Mouse (Mus musculus) layer of hippocampus, adult 11-12 months (tissue): ENCODE results near the gene Creb5.
"Not testable (repeated sequence)": the region's sequence is repeated elsewhere in the genome, so short reads cannot be mapped to it uniquely, and the experiment has no call there.

Experiments
- DNase-seq: peaks from one replicate; pipeline ENCODE4 v3.0.0; 2022; ENCODE audit warnings: low spot score

Gene Creb5

DNA sequence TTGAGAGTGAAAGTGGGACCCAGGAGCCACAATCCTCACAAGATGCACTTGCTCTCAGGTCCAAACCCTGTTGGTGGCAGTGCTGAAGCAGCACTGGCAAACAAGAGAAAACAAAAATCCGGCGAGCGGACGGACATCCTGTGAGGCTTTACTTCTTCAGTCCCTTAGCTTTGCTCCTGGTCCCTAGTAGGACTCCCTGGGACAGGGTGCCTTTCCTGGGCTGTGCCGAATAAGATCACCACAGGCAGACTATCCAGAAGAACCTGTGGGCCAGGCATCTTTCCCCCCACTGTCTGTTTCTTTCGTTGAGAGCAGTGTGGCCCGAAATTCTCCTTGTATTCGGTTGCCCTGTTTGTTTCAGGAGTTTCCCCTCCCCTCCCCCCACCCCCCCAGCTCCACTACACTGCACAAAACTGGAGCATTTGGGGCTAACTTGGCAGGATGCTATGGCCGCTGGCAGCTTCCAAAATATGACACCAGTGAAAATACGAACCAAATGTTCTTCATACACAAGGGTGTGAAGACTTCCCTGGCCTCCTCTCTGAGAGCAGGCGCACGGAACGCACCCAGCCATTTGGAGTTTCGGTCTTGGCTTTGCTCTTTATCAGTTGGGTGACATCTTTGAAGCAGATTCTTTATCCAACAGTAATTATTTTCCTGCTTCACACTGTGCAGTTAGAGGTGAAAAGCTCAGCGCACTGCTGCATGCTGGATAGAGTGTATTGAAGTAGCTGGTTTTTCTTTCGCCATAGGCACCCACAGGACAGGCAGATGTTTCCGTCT is 32.7 kb downstream of the Creb5 start:
- peak; percentile 11 for DNase-seq

DNA sequence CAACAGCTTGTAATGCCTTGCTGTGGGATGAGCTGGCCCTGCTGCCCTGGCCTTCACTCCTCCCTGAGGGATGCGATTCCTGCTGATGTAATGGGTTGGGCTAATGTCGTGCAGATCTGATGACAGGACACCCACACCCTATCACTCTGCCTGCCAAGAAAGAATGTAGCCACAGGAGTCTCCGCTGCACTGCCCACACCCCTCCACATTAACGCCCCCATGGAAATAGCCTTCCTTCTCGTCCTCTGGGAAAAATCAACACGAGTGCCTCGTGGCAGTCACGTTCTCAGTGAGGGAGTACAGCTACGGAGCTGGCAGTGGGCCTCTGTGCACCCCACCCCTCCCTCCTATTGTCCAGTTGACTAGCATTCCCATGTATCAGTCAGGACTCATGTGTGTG is 50.3 kb downstream of the Creb5 start:
- DNase-seq: no peak

- no peak for DNase-seq
These were observed 65.4 kb downstream of the Creb5 start for GRCm38 (mm10) chr6:53352311-53352960.

DNA sequence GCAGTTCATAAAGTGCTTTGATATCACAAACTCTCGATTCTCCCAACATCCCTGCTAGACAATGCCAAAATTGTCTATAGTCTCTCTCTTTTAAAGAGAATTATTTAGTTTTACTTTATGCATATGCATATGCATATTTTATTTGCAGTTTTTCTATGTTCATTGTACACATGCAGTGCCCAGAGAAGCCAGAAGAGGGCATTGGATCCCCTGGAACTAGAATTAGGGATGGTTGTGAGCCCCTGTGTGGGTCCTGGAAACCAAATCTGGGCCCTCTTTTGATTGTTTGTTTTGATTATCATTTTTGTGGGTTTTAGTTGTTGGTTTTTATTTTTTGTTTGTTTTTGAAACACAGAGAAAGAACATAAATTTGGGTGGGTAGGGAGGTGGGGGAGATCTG is 69.3 kb downstream of the Creb5 start:
- no peak for DNase-seq

GRCm38 (mm10) chr6:53363535-53363934 is 76.5 kb downstream of the Creb5 start:
- DNase-seq: no peak

DNA sequence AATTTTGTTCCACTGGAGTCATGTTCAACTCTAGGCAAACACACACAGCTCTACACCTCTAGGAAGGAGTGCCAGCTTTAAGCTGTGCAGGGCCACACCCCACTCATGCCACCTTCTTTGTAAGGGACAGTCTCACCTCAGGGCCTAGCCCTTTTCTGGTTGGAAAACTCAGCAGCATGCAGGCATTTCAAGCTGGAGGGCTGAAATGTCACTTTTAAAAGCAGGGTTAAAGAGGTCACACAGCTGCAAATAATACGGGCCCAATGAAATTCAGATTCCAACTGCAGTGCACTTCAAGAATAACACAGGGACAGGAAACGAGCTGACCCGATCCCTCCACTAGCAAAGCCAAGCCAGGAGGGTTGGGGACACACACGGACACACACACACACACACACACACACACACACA is 76.9 kb downstream of the Creb5 start:
- DNase-seq: no peak

- DNase-seq: no peak
These were observed 82.1 kb downstream of the Creb5 start for GRCm38 (mm10) chr6:53369147-53369546.

DNA sequence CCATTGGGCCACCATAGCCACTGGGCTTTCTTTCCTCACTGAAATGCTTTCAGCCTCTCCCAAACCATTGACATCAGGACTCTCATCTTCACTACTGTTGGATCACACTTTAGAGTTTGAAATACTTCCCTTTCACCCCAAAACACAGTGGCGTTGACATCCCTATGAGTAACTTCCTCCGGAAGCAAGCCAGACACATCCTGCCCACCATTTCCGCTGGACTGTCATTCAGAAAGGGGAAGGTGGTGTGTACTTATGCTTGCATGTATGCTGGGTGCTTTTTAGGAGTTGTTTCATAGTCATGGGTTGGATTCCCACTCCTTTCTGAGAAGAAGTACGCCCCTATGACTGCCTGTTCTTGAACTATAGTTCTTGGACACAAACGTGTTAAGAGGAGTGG is 82.9 kb downstream of the Creb5 start:
- DNase-seq: peak; percentile 6

GRCm38 (mm10) chr6:53371962-53372361 is 84.9 kb downstream of the Creb5 start:
- peak; percentile 9 for DNase-seq

- DNase-seq: no peak
These were observed 87.4 kb downstream of the Creb5 start for GRCm38 (mm10) chr6:53374315-53374941.

DNA sequence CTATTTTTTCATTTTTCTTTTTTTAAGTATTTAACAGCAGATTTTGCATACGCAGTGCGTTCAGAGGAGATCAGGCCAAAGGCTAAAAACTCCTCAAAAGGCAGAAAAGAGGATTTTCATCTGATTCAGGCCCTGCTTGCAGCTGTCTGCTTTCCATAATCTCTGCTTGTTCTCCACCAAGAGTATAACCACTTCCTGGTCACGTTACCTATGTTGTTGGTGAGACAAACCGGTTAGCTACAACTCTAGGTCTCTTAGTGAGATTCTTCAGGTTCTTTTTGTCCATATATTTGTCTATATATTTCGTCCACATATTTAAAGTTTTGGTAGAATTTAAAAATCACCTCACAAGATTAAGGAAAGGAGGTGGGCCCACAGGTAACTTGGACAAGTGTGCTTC is 102.2 kb downstream of the Creb5 start:
- DNase-seq: no peak

DNA sequence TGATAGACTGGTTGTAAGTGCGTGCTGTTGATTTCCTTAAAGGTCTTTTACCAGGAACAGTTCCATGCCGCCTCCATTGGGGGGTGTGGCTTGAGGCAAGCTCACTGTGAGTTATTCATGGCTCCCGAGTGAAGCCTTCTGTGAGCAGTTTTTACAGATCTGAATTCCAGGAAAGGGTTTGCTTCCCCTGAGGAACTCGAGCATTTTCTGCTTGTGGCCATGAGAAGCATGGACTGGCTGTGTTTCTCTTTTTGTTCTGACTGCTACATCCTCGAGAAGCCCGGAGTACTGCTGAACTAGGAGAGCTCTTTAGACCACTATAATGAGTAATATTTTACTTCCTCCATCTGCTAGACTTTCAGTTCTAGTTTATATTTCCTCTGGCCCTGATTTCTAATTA is 103.3 kb downstream of the Creb5 start:
- DNase-seq: peak; percentile 12

DNA sequence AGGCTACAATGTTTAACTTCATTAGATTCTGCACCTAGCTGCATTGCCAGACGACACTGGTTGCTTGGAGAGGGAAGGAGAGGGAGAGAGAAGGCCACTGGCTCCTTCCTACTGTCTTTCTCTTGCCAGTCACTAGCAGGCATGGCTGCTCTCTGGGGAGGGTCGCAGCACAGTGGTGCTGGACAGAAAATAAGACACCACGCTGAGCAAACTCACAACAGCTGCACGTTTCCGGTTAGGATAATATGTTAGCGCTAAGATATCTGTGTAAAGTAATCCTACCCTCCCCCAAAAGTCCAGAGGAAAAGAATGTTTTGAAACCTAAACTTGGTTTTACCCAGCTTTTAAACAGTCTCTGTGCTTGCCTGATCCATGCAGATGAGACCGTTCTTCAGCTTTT is 107.0 kb downstream of the Creb5 start:
- no peak for DNase-seq

DNA sequence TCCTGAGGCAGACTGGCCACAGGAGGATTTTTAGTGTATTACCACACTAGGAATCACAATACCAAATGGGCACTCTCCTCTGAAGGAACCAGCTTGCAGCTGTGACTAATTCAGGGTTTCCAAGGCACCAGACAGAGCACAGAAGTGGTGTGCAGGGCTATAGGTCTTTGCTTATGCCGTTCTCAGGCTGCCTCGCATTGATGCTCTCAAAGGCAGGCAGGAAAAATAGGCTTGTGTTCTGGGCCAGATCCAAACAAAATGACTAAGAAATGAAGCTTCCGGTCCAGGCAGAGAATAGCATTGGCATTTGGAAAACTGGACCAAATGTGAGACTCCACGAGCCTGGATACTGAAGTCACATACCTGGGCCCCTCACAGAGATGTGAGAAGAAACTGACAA is 108.1 kb downstream of the Creb5 start:
- no peak for DNase-seq

DNA sequence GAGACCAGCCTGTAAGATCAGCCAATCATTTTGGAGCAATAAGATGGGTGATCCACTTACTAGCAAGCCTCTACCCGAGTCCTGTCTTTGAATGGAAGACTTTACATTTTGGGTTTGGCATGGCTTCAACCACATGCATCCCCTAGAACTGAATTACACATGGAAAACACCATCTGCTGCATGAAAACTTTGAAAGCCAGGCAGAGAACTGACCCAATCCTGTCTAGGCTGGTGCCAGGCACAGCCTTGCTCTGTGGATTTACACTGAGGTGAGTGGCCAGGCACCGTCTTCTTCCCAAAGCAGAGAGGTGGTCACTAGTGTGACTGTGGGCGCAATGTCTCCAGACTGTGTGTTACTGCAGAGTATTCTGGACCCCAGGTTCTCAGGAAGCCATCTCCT is 109.4 kb downstream of the Creb5 start:
- no peak for DNase-seq

DNA sequence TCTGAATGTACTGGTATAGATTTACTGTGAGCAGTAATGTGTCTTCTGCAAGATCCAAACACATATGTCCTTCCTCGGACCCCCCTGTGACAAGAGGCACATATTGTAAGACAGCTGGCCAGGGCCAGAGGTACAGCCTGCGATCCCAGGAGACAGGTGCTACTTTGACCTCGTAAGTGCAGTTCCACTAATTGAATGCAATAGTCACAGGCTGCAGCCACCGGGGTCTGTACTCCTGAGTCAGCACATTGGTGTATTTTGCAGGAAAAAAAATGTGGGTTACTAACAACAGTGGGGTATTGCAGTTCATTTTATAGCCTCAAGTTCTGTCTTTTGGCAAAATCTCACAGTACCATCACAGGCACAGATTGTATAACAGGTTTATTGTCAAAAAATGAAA is 110.7 kb downstream of the Creb5 start:
- DNase-seq: no peak

GRCm38 (mm10) chr6:53398297-53399140 is 111.4 kb downstream of the Creb5 start:
- no peak for DNase-seq

DNA sequence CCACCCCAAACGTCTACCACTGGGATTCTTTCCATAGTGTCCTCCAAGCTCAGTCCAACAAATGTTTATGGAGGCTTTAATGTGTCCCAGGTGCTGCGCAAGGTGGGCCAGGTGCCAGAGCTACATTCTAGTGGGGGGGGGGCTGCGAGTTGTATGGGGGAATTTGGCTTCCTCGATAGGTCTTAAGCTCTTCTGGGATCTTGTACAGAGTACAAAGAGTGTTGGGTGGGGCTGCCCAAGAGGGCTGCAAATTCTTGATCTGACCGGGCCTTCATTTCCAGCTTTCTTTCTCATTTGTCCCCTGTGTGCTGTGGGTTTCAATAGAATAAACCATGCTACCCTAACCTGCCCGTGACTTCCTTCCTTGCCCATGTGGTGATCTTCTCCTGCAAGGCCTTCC is 114.3 kb downstream of the Creb5 start:
- no peak for DNase-seq

DNA sequence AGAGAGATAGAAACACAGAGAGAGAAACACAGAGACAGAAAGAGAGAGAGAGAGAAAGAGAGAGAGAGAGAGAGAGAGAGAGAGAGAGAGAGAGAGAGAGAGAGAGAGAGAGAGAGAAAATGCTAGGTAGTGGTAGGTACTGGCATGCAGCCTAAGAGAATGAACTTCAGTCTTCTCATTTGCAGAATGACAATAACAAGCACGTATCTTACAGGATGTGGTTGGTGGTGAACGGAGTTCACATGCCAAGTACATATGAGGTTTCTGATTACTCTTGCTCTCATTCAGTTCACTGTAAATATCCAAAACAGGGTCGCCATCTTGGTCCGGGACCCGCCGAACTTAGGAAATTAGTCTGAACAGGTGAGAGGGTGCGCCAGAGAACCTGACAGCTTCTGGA is 115.5 kb downstream of the Creb5 start:
- DNase-seq: not testable (repeated sequence)

DNA sequence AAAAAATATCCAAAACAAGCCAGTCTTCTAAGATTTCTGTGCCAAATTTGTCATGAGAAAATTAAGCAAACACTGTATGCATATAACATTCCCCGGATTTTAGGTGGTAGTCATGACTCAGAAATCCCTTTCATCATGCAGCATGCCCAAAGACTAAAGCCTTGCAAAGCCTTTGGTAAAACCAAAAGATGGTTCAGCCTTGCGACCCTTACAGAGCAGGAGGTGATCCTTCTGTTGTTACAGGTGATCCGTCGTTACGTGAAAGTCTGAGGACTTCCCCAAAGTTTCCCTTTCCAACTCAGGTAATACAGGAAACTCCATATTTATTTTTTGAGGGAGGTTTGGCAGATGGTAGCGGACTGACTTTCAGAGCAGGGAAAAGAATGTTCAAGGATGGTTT is 122.1 kb downstream of the Creb5 start:
- DNase-seq: no peak

- no peak for DNase-seq
These were observed 134.3 kb downstream of the Creb5 start for GRCm38 (mm10) chr6:53421345-53421744.

GRCm38 (mm10) chr6:53429368-53429767 is 142.3 kb downstream of the Creb5 start:
- DNase-seq: no peak
